Mouse (Mus musculus) macrophage (primary cell): ENCODE results near the gene Psmc1. TPM values are rescaled to one million over a fixed set of nuclear protein-coding genes. Genes with fewer than 3 reads are reported as not detected.

Experiments
- H3K27ac ChIP-seq: fragments of 350-480 bp; formaldehyde crosslinking; 2 replicates; pipeline ENCODE4 v1.9.0; 2021
- H3K36me3 ChIP-seq: fragments of 350-480 bp; formaldehyde crosslinking; 2 replicates; pipeline ENCODE4 v1.9.0; 2021; ENCODE audit errors: inconsistent target
- H3K4me3 ChIP-seq: fragments of 350-480 bp; formaldehyde crosslinking; 2 replicates; pipeline ENCODE4 v1.9.0; 2021; ENCODE audit errors: inconsistent target
- H3K79me2 ChIP-seq: fragments of 350-480 bp; formaldehyde crosslinking; 2 replicates; pipeline ENCODE4 v1.9.0; 2021; ENCODE audit errors: inconsistent target
- WGBS: methylation state at CpG from one replicate; pipeline ENCODE4 v1.1.7; 2026; ENCODE audit warnings: inconsistent platforms; ENCODE audit not compliant: missing documents; 5-methylcytosine and 5-hydroxymethylcytosine counted together
- polyA plus RNA-seq: library from polyadenylated mRNA; stranded (reverse); fragments of 250-400 nt; gene quantifications from 3 replicates; pipeline ENCODE4 v1.2.4, GENCODE M21; 2018; ENCODE audit warnings: inconsistent platforms

Psmc1 gene
- polyA plus RNA-seq, 1 experiment from 2014 or later: 355 TPM

- no peaks in the 10 kb centered on the region for H3K36me3 ChIP-seq
- no peak overlapping the region for H3K4me3 ChIP-seq
- no peak overlapping the region for H3K27ac ChIP-seq
- H3K79me2 ChIP-seq: no peaks in the 10 kb centered on the region
- WGBS: 84% methylated on average over 3 of the region's 3 CpGs
Observed at GRCm38 (mm10) chr12:100100707-100101030, 9.3 kb upstream of the Psmc1 start.

GRCm38 (mm10) chr12:100101651-100102050, 8.3 kb upstream of the Psmc1 start:
- H3K36me3 ChIP-seq: no peaks in the 10 kb centered on the region
- WGBS: 90% methylated on average over 3 of the region's 3 CpGs
- no peak overlapping the region for H3K27ac ChIP-seq
- no peaks in the 10 kb centered on the region for H3K79me2 ChIP-seq
- H3K4me3 ChIP-seq: no peak overlapping the region

GRCm38 (mm10) chr12:100104530-100104929, 5.4 kb upstream of the Psmc1 start:
- Histone ChIP-seq H3K27ac (no peak overlapping the region), H3K36me3 (no peaks in the 10 kb centered on the region), H3K79me2 (no peaks in the 10 kb centered on the region), H3K4me3 (no peak overlapping the region)
- WGBS: 95% methylated on average over 5 of the region's 5 CpGs

GRCm38 (mm10) chr12:100106275-100106895, 3.6 kb upstream of the Psmc1 start:
- 25% methylated on average over 10 of the region's 20 CpGs for WGBS
- 0 out of 2 replicates have a peak overlapping the region, but pooled peaks have one; percentile 17 for H3K27ac ChIP-seq
- no peak overlapping the region for H3K4me3 ChIP-seq

GRCm38 (mm10) chr12:100107436-100107835, 2.5 kb upstream of the Psmc1 start:
- H3K36me3 ChIP-seq: 0 out of 2 replicates have a peak, but pooled peaks cover 7% of the 10 kb centered on the region
- H3K79me2 ChIP-seq: peaks cover 24% of the 10 kb centered on the region
- H3K27ac ChIP-seq: peak overlapping the region; percentile 17; the same call in 1 of the 2 replicates
- no peak overlapping the region for H3K4me3 ChIP-seq
- WGBS: 49% methylated on average over 3 of the region's 4 CpGs

More at GRCm38 (mm10) chr12:100106275-100106895, 3.6 kb upstream of the Psmc1 start:
- peaks cover 14% of the 10 kb centered on the region for H3K79me2 ChIP-seq
- no peaks in the 10 kb centered on the region for H3K36me3 ChIP-seq

GRCm38 (mm10) chr12:100115982-100116381, 6.0 kb downstream of the Psmc1 start:
- Histone ChIP-seq H3K4me3 (no peak overlapping the region), H3K27ac (peak overlapping the region; percentile 48), H3K79me2 (peaks cover 33% of the 10 kb centered on the region), H3K36me3 (peaks cover 78% of the 10 kb centered on the region)
- WGBS: 48% methylated on average over 5 of the region's 5 CpGs

- no peaks in the 10 kb centered on the region for H3K79me2 ChIP-seq
- H3K27ac ChIP-seq: no peak overlapping the region
- H3K36me3 ChIP-seq: peaks cover 80% of the 10 kb centered on the region
- WGBS: 90% methylated on average over 7 of the region's 7 CpGs
- H3K4me3 ChIP-seq: no peak overlapping the region
Observed at GRCm38 (mm10) chr12:100122921-100123381, 13.0 kb downstream of the Psmc1 start.

- WGBS: 95% methylated on average over 9 of the region's 9 CpGs
- Histone ChIP-seq H3K27ac (no peak overlapping the region), H3K79me2 (no peaks in the 10 kb centered on the region), H3K36me3 (peaks cover 78% of the 10 kb centered on the region), H3K4me3 (no peak overlapping the region)
Observed at GRCm38 (mm10) chr12:100123476-100123875, 13.5 kb downstream of the Psmc1 start.

- Histone ChIP-seq H3K4me3 (no peak overlapping the region), H3K79me2 (no peaks in the 10 kb centered on the region), H3K36me3 (peaks cover 77% of the 10 kb centered on the region), H3K27ac (no peak overlapping the region)
- WGBS: 92% methylated on average over 16 of the region's 16 CpGs
Observed at GRCm38 (mm10) chr12:100124913-100125798, 15.2 kb downstream of the Psmc1 start.

- Histone ChIP-seq H3K27ac (no peak overlapping the region), H3K4me3 (no peak overlapping the region), H3K36me3 (peaks cover 74% of the 10 kb centered on the region), H3K79me2 (no peaks in the 10 kb centered on the region)
- WGBS: 93% methylated on average over 17 of the region's 17 CpGs
Observed at GRCm38 (mm10) chr12:100126968-100127865, 17.3 kb downstream of the Psmc1 start.

- Histone ChIP-seq H3K4me3 (no peak overlapping the region), H3K36me3 (peaks cover 74% of the 10 kb centered on the region), H3K79me2 (no peaks in the 10 kb centered on the region), H3K27ac (no peak overlapping the region)
- 97% methylated on average over 8 of the region's 8 CpGs for WGBS
Observed at GRCm38 (mm10) chr12:100127866-100128480, 18.0 kb downstream of the Psmc1 start.

- H3K79me2 ChIP-seq: no peaks in the 10 kb centered on the region
- 95% methylated on average over 6 of the region's 6 CpGs for WGBS
- peaks cover 73% of the 10 kb centered on the region for H3K36me3 ChIP-seq
- no peak overlapping the region for H3K27ac ChIP-seq
- H3K4me3 ChIP-seq: no peak overlapping the region
Observed at GRCm38 (mm10) chr12:100128522-100128921, 18.6 kb downstream of the Psmc1 start.

- Histone ChIP-seq H3K36me3 (peaks cover 73% of the 10 kb centered on the region), H3K4me3 (no peak overlapping the region)
- 96% methylated on average over 8 of the region's 8 CpGs for WGBS
Observed at GRCm38 (mm10) chr12:100128961-100129360, 19.0 kb downstream of the Psmc1 start.

GRCm38 (mm10) chr12:100131167-100131566, 21.2 kb downstream of the Psmc1 start:
- Histone ChIP-seq H3K36me3 (peaks cover 73% of the 10 kb centered on the region), H3K79me2 (no peaks in the 10 kb centered on the region)
- WGBS: 99% methylated on average over 9 of the region's 9 CpGs

More at GRCm38 (mm10) chr12:100128961-100129360, 19.0 kb downstream of the Psmc1 start:
- no peak overlapping the region for H3K27ac ChIP-seq
- no peaks in the 10 kb centered on the region for H3K79me2 ChIP-seq

More at GRCm38 (mm10) chr12:100131167-100131566, 21.2 kb downstream of the Psmc1 start:
- H3K4me3 ChIP-seq: no peak overlapping the region
- no peak overlapping the region for H3K27ac ChIP-seq
